Mouse (Mus musculus) cortical plate, adult 2 months (tissue): Measurements from ENCODE around the gene C77080. TPM values are rescaled to one million over a fixed set of nuclear protein-coding genes. Genes with fewer than 3 reads are reported as not detected.

Source experiments
- H3K27ac ChIP-seq: fragments of 200-500 bp; 2 replicates; pipeline ENCODE4 v1.5.1; 2012; ENCODE audit warnings: low read length, control low read depth, inconsistent platforms; ENCODE audit not compliant: insufficient read depth
- H3K4me1 ChIP-seq: fragments of 200-500 bp; 2 replicates; pipeline ENCODE4 v1.6.1; 2011; ENCODE audit warnings: low read length; ENCODE audit not compliant: control insufficient read depth, insufficient read depth
- H3K4me3 ChIP-seq: fragments of 200-500 bp; 2 replicates; pipeline ENCODE4 v1.5.1; 2011; ENCODE audit warnings: mild to moderate bottlenecking, low read length, control low read depth; ENCODE audit not compliant: insufficient read depth
- CTCF ChIP-seq: fragments of 200-500 bp; IDR thresholded peaks from 2 replicates; pipeline ENCODE4 v1.5.1; 2011; ENCODE audit warnings: mild to moderate bottlenecking, control low read depth, low read length; ENCODE audit not compliant: insufficient read depth; ENCODE audit errors: extremely low read depth
- POLR2A ChIP-seq: fragments of 200-500 bp; IDR thresholded peaks from 2 replicates; pipeline ENCODE4 v1.6.1; 2011; ENCODE audit warnings: mild to moderate bottlenecking, low read length, control low read depth; ENCODE audit not compliant: insufficient read depth; ENCODE audit errors: extremely low read depth
- polyA plus RNA-seq: library from polyadenylated mRNA; depleted of rRNA; stranded (reverse); fragments of >200 nt; gene quantifications from 2 replicates; pipeline ENCODE4 v1.2.3, GENCODE M21; 2012; rRNA removed

Gene C77080
- polyA plus RNA-seq, 1 experiment = 15.0 TPM

- Histone ChIP-seq H3K4me3 (no peak overlapping the region), H3K4me1 (no peaks in the 10 kb centered on the region), H3K27ac (no peak overlapping the region)
- TF ChIP-seq CTCF = no peak
- no peak for TF ChIP-seq POLR2A
Measured at GRCm38 (mm10) chr4:129172529-129172928, 88.7 kb downstream of the C77080 start.

Other genes with a start within 250 kb of the C77080 start
- 48.9 and 51.7 TPM in 2 replicates for gene Rnf19b, start 203.1 kb downstream of the C77080 start, polyA plus RNA-seq
- gene Tmem54, start 155.9 kb downstream of the C77080 start, polyA plus RNA-seq = not detected in 2 replicates
- gene Hpca, start 139.4 kb downstream of the C77080 start, polyA plus RNA-seq = 1,156 and 1,221 TPM in 2 replicates
- gene Fndc5, start 124.4 kb downstream of the C77080 start, polyA plus RNA-seq = 72.0 and 76.5 TPM in 2 replicates
- gene S100pbp, start 71.7 kb downstream of the C77080 start, polyA plus RNA-seq = 24.3 and 24.4 TPM in 2 replicates
- gene Yars, start 71.6 kb downstream of the C77080 start, polyA plus RNA-seq = 76.3 and 79.9 TPM in 2 replicates
- gene Sync, start 26.2 kb upstream of the C77080 start, polyA plus RNA-seq = 0.98 and 1.1 TPM in 2 replicates
- 64.5 and 65.4 TPM in 2 replicates for gene Rbbp4, start 74.0 kb upstream of the C77080 start, polyA plus RNA-seq
- gene Zbtb8os, start 74.3 kb upstream of the C77080 start, polyA plus RNA-seq = 29.6 and 31.5 TPM in 2 replicates
- 8.8 and 8.9 TPM in 2 replicates for gene Zbtb8a, start 116.7 kb upstream of the C77080 start, polyA plus RNA-seq
- 2.5 and 3.0 TPM in 2 replicates for gene Zbtb8b, start 179.4 kb upstream of the C77080 start, polyA plus RNA-seq
- 27.9 and 28.3 TPM in 2 replicates for gene Bsdc1, start 200.2 kb upstream of the C77080 start, polyA plus RNA-seq
- gene Tssk3, start 229.6 kb upstream of the C77080 start, polyA plus RNA-seq = 0.19 and 0.36 TPM in 2 replicates
- gene Fam229a, start 229.8 kb upstream of the C77080 start, polyA plus RNA-seq = 0.79 and 0.88 TPM in 2 replicates